Mouse (Mus musculus): ENCODE results near the gene Asmt.

Gene Asmt

DNA sequence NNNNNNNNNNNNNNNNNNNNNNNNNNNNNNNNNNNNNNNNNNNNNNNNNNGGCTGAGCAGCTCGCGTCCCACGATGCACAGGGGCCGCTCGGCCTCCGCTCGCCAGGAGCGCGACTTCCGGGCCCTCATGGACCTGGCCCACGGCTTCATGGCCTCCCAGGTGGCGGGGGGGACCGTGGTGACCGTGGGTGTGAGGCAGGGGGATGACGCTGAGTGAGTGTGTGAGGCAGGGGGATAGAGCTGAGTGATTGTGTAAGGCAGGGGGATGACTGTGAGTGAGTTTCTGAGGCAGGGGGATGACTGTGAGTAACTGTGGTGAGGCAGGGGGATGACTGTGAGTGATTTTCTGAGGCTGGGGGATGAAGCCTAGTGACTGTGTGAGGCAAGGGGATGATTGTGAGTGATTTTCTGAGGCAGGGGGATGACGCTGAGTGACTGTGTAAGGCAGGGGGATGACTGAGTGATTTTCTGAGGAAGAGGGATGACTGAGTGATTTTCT is at the start of gene Asmt:
Asmt (plus strand) TSS at position 51 of the 499 bp plus-strand sequence.
- no peak for DNase-seq

DNA sequence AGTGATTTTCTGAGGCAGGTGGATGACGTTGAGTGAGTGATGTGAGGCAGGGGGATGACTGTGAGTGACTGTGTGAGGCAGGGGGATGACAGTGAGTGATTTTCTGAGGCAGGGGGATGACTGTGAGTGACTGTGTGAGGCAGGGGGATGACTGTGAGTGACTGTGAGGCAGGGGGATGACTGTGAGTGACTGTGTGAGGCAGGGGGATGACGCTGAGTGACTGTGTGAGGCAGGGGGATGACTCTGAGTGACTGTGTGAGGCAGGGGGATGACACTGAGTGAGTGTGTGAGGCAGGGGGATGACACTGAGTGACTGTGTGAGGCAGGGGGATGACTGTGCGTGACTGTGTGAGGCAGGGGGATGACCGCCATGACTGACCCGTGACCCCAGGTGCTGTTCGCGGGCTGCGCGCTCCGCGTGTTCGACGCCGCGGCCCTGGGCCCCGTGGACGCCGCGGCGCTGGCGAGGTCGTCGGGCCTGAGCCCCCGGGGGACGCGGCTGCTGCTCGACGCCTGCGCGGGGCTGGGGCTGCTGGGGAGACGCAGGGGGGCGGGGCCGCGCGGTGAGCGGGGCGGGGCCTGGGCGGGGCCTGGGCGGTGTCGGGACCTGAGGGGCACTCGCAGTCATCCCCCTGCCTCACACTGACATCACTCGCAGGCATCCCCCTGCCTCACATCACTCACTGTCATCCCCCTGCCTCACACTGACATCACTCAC is 948 bp downstream of the Asmt start:
- DNase-seq, result peak; percentile 34 to 48

- DNase-seq, result peak; percentile 57 to 61
Measured at GRCm38 (mm10) chrX:170674229-170674771, 1.9 kb downstream of the Asmt start.

DNA sequence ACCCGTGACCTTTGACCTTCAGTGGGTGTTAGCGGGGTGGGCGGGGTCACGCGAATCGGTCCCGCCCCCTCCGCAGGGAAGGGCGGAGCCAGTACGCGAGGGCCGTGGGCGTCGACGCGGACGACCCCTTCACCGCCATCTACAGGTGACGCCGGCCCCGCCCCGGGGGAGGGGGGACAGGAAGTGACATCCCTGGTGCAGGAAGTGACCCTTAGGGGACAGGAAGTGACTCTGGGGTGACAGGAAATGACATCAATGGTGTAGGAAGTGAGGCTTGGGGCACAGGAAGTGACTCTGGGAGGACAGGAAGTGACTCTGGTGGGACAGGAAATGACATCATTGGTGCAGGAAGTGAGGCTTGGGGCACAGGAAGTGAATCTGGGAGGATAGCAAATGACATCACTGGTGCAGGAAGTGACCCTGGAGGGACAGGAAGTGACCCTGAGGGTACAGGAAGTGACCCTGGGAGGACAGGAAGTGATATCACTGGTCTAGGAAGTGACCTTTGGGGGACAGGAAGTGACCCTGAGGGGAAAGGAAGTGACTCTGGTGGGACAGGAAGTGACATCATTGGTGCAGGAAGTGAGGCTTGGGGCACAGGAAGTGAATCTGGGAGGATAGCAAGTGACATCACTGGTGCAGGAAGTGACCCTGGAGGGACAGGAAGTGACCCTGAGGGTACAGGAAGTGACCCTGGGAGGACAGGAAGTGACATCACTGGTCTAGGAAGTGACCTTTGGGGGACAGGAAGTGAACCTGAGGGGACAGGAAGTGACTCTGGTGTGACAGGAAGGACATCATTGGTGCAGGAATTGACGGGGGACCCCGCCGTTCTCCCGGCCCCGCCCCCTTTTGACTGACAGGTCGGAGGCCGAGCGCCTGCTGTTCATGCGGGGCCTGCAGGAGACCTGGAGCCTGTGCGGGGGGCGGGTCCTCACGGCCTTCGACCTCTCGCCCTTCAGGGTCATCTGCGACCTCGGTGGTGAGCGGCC is 2.7 kb downstream of the Asmt start:
- DNase-seq, result peak; percentile 46 to 49

- DNase-seq, result no peak
Measured at GRCm38 (mm10) chrX:170675923-170676605, 3.6 kb downstream of the Asmt start.

DNA sequence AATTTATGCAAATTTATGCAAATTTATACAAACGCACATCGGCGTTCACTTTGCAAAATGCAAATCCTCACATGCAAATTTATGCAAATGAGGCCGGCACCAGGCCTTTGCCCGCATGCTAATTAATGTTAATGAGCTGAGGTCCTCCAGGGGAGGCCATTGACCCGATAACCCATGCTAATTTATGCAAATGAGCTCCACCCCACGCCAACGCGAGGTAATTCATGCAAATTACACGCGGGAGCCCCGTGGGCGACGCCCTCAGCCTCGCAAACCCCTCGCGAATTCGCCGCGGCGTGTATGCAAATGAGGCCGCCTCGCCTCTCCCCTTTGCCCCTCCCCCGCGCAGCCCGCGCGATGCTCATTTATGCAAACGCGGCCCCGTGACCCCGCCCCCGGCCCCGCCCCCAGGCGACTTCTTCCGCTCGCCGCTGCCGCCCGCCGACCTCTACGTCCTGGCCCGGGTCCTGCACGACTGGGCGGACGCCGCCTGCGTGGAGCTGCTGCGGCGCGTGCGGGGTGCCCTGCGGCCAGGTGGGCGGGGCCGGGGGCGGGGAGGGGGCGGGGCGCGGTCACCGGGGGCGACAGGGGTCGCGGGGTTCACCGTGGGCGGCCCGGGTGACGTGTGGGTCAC is 4.3 kb downstream of the Asmt start:
- peak; percentile 24 to 35 for DNase-seq

DNA sequence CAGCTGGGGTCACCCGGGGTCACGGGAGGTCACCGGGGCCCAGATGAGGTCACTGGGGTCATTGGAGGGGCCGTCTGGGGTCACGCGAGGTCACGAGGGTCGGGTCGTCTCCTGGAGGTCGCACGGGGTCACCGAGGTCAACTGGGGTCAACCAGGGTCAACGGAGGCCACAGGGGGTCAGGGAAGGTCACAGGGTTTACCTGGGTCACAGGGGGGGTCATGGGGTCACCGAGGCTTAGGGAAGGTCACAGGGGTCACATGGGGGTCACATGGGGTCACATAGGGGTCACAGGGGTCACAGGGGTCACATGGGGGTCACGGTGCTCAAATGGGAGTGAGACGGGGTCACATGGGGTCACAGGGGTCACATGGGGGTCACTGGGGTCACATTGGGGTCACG is 4.8 kb downstream of the Asmt start:
- no peak for DNase-seq

DNA sequence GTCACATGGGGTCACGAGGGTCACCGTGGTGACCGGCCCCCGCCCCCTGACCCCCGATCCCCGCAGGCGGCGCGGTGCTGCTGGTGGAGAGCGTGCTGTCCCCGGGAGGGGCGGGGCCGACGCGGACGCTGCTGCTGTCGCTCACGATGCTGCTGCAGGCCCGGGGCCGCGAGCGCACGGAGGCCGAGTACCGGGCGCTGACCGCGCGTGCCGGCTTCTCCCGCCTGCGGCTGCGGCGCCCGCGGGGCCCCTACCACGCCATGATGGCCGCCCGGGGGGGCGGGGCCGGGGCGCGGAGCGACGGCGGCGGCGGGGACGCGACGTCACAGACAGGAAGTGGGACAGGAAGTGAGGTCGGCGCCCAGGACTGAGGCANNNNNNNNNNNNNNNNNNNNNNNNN is 5.2 kb downstream of the Asmt start:
- DNase-seq, result no peak
